Mouse (Mus musculus) heart, adult 2 months (tissue): Measurements from ENCODE around the gene Lenep. TPM values are rescaled to one million over a fixed set of nuclear protein-coding genes. Genes with fewer than 3 reads are reported as not detected.

Source experiments
- DNase-seq, 2 experiments: peaks; one replicate each; pipeline ENCODE4 v3.0.0; 2021
- H3K27ac ChIP-seq: fragments of 200-600 bp; 2 replicates; pipeline ENCODE4 v1.8.1; 2022
- H3K27me3 ChIP-seq: fragments of 200-500 bp; 2 replicates; pipeline ENCODE4 v1.6.1; 2012; ENCODE audit warnings: mild to moderate bottlenecking, low read length, inconsistent platforms, mixed read lengths; ENCODE audit not compliant: control insufficient read depth, insufficient read depth
- H3K36me3 ChIP-seq: fragments of 200-500 bp; 2 replicates; pipeline ENCODE4 v1.6.1; 2012; ENCODE audit warnings: low read length, inconsistent platforms; ENCODE audit not compliant: control insufficient read depth, insufficient read depth
- H3K4me1 ChIP-seq: fragments of 200-500 bp; 2 replicates; pipeline ENCODE4 v1.6.1; 2011; ENCODE audit warnings: low read length; ENCODE audit not compliant: control insufficient read depth, insufficient read depth
- H3K4me3 ChIP-seq: fragments of 200-600 bp; 2 replicates; pipeline ENCODE4 v1.8.1; 2022
- H3K79me2 ChIP-seq: fragments of 200-500 bp; replicated peaks from 2 replicates; pipeline ENCODE4 v1.6.1; 2012; ENCODE audit warnings: mild to moderate bottlenecking, inconsistent platforms, low read length, moderate library complexity, mixed read lengths; ENCODE audit not compliant: control insufficient read depth, insufficient read depth
- H3K9ac ChIP-seq: fragments of 200-500 bp; 2 replicates; pipeline ENCODE4 v1.6.1; 2012; ENCODE audit warnings: low read depth, mild to moderate bottlenecking, control low read depth, inconsistent platforms, low read length, mixed read lengths
- CTCF ChIP-seq: fragments of 200-600 bp; IDR thresholded peaks from 2 replicates; pipeline ENCODE4 v1.8.1; 2022; ENCODE audit warnings: antibody characterized with exemption, mild to moderate bottlenecking, moderate library complexity
- EP300 ChIP-seq: fragments of 200-500 bp; IDR thresholded peaks from 2 replicates; pipeline ENCODE4 v1.6.1; 2011; ENCODE audit warnings: low read depth, low read length, control low read depth; ENCODE audit not compliant: insufficient read depth
- POLR2A ChIP-seq: fragments of 200-500 bp; IDR thresholded peaks from 2 replicates; pipeline ENCODE4 v1.6.1; 2011; ENCODE audit warnings: mild to moderate bottlenecking, low read depth, low read length, control low read depth; ENCODE audit not compliant: insufficient read depth
- WGBS: fragments of 180-500 bp; shearing (Covaris S2); methylation state at CpG from one replicate; pipeline ENCODE4 v1.1.7; 2018; 5-methylcytosine and 5-hydroxymethylcytosine counted together
- intact Hi-C: fragments of 180-260 bp; cut with DNase I; formaldehyde crosslinking; loops from one replicate; pipeline ENCODE4 v1.15.1; 2025
- polyA plus RNA-seq: library from polyadenylated mRNA; depleted of rRNA; stranded (reverse); fragments of >200 nt; gene quantifications from 2 replicates; pipeline ENCODE4 v1.2.3, GENCODE M21; 2012
- total RNA-seq, 2 experiments: library from RNA; stranded (reverse); gene quantifications; 2 replicates each; pipeline ENCODE4 v1.2.3; 2021

The Lenep gene
- total and polyA plus RNA-seq, 3 experiments: 2.1 TPM; not detected in 2

DNA sequence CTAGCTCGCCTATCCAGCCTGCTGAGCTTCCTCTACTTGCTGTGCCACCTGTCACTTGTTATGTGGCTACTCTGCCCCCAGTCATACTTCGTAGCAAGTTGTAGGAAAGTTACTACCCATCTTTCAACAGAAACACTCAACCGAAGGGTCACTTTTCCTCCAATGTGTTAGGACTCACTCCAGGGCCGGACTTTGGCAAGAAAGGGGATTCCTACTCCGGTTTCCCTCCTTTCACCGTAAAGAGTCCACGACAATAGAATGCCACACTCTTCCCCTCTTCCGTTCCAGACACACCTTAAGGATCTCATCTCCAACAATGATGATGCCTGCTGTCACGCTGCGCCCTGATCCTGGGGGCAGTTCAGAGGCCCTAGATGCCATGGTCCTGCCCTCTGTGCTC, 8.3 kb upstream of the Lenep start:
- Histone ChIP-seq H3K79me2 (no peaks in the 10 kb centered on the region), H3K9ac (peak overlapping the region; percentile 79; the same call in 1 of the 2 replicates), H3K27me3 (no peaks in the 10 kb centered on the region), H3K4me3 (peak overlapping the region; percentile 72), H3K4me1 (peaks cover 2% of the 10 kb centered on the region; the same call in 1 of the 2 replicates), H3K27ac (peak overlapping the region; percentile 91), H3K36me3 (no peaks in the 10 kb centered on the region)
- 66% methylated on average over 10 of the region's 10 CpGs for WGBS
- TF ChIP-seq CTCF: no peak
- intact Hi-C loops: loop anchor here (5.0 kb wide), 1 partner anchor 46 kb away; no protein-coding TSS in a partner anchor
- DNase-seq: no peak

DNA sequence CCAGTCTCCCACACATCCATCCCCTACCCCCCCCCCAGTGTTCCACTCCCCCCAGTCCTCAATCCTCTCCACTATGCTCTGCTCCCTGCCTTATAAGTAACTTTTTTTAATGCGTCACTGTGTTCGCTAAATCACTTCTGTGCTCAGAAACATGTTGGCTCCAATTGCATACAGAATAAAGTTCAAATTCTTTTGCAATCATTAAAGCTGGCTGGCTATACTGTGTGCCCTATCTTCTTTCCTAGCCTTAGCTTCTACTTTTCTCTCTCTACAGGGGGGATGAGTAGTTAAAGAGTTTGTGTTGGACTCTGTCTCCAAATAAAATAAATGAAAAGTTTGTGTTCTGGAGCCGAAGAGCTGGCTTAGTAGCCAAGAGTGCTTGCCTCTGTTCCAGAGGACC, 7.1 kb upstream of the Lenep start:
- H3K79me2 ChIP-seq: no peaks in the 10 kb centered on the region
- TF ChIP-seq CTCF (no peak), EP300 (no peak), POLR2A (no peak)
- no peak overlapping the region for H3K27ac ChIP-seq
- no peak overlapping the region for H3K9ac ChIP-seq
- no peak for DNase-seq
- H3K4me3 ChIP-seq: no peak overlapping the region
- no peaks in the 10 kb centered on the region for H3K27me3 ChIP-seq
- 84% methylated on average over 3 of the region's 3 CpGs for WGBS
- intact Hi-C loops: loop anchor here (1.0 to 5.0 kb wide), 2 partner anchors 14 to 48 kb away; no protein-coding TSS in a partner anchor
- H3K4me1 ChIP-seq: peaks cover 2% of the 10 kb centered on the region; the same call in 1 of the 2 replicates
- H3K36me3 ChIP-seq: no peaks in the 10 kb centered on the region

DNA sequence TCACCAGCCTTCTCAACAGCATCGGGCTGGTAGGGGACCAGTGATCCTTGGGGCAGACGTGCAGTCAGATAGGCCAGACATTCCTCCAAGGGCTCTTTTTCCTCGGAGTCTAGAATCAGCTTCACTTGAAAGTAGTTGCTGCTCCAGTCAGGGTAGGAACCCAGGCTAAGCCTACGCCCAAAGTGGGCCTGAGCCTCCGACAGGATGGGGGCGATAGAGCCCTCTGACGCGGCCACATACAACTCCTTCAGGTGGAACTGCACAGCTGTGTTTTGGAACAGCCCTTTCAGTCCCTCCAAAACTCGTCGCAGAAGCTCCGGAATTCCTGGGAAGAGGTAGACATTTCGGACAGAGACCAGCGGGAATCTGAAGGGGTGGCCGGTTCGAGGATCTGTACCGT, 5.9 kb upstream of the Lenep start:
- H3K27ac ChIP-seq: no peak overlapping the region
- H3K4me1 ChIP-seq: peaks cover 2% of the 10 kb centered on the region; the same call in 1 of the 2 replicates
- TF ChIP-seq CTCF: no peak
- TF ChIP-seq EP300: no peak
- no peak for TF ChIP-seq POLR2A
- no peak overlapping the region for H3K4me3 ChIP-seq
- no peaks in the 10 kb centered on the region for H3K79me2 ChIP-seq
- intact Hi-C loops: no loop called here
- no peaks in the 10 kb centered on the region for H3K36me3 ChIP-seq
- no peak overlapping the region for H3K9ac ChIP-seq
- H3K27me3 ChIP-seq: no peaks in the 10 kb centered on the region
- DNase-seq: no peak
- 72% methylated on average over 16 of the region's 16 CpGs for WGBS

DNA sequence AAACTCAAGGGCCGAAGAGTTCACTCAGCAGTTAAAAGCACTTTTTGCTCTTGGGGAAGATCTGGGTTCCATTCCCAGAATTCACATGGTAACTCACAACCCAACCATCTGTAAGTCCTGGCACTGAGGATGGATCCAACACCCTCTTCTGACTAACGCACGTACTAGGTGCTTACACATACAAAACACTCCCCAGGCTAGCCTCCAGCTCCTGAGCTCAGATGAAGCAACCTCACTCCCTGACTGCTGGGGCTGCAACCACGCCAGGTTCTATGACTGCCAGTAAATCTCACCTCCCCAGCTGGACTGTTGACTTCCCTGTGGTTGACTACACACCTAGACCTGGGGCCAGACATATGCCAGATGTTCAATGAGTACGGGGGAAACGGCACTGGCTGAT, 4.3 kb upstream of the Lenep start:
- H3K9ac ChIP-seq: no peak overlapping the region
- no peak for DNase-seq
- intact Hi-C loops: no loop called here
- no peaks in the 10 kb centered on the region for H3K79me2 ChIP-seq
- 81% methylated on average over 6 of the region's 6 CpGs for WGBS
- H3K4me1 ChIP-seq: peaks cover 2% of the 10 kb centered on the region; the same call in 1 of the 2 replicates
- no peaks in the 10 kb centered on the region for H3K27me3 ChIP-seq
- no peak for TF ChIP-seq POLR2A
- no peak for TF ChIP-seq EP300
- TF ChIP-seq CTCF: no peak
- no peak overlapping the region for H3K27ac ChIP-seq
- no peak overlapping the region for H3K4me3 ChIP-seq
- H3K36me3 ChIP-seq: no peaks in the 10 kb centered on the region

- Histone ChIP-seq H3K79me2 (no peaks in the 10 kb centered on the region), H3K4me3 (no peak overlapping the region), H3K27me3 (no peaks in the 10 kb centered on the region), H3K36me3 (no peaks in the 10 kb centered on the region), H3K9ac (no peak overlapping the region), H3K27ac (no peak overlapping the region), H3K4me1 (no peaks in the 10 kb centered on the region; the same call in 1 of the 2 replicates)
- no peak for TF ChIP-seq CTCF
- no peak for TF ChIP-seq POLR2A
- no peak for TF ChIP-seq EP300
- WGBS: 82% methylated on average over 7 of the region's 7 CpGs
- no peak for DNase-seq
- intact Hi-C loops: no loop called here
Observed at GRCm38 (mm10) chr3:89401329-89401728, 1.3 kb downstream of the Lenep start.

GRCm38 (mm10) chr3:89396654-89397005, 6.0 kb downstream of the Lenep start:
- TF ChIP-seq CTCF (no peak), POLR2A (no peak), EP300 (no peak)
- WGBS: under 1% methylated on average over 4 of the region's 4 CpGs
- intact Hi-C loops: loop anchor here (2.0 to 5.0 kb wide), 2 partner anchors 62 to 91 kb away; no protein-coding TSS in a partner anchor
- peak overlapping the region; percentile 40; the same call in 1 of the 2 replicates for H3K9ac ChIP-seq
- no peaks in the 10 kb centered on the region for H3K27me3 ChIP-seq
- no peaks in the 10 kb centered on the region for H3K36me3 ChIP-seq
- peak overlapping the region; percentile 99 for H3K27ac ChIP-seq
- DNase-seq: no peak
- H3K4me1 ChIP-seq: no peaks in the 10 kb centered on the region; the same call in 1 of the 2 replicates
- H3K4me3 ChIP-seq: peak overlapping the region; percentile 83
- H3K79me2 ChIP-seq: no peaks in the 10 kb centered on the region
